Mouse (Mus musculus) testis, adult 2 months (tissue): Measurements from ENCODE around the gene Fdxacb1. TPM values are rescaled to one million over a fixed set of nuclear protein-coding genes. Genes with fewer than 3 reads are reported as not detected.
A peak's percentile ranks its signal among the peaks of the same experiment; 100 is the strongest.

ENCODE experiments used
- H3K27ac ChIP-seq: fragments of 200-500 bp; 2 replicates; pipeline ENCODE4 v1.5.1; 2012; ENCODE audit warnings: low read depth, low read length; ENCODE audit not compliant: control insufficient read depth, insufficient read depth
- H3K27me3 ChIP-seq: fragments of 200-500 bp; 2 replicates; pipeline ENCODE4 v1.6.1; 2012; ENCODE audit warnings: mild to moderate bottlenecking, low read length, moderate library complexity; ENCODE audit not compliant: control insufficient read depth, insufficient read depth
- H3K36me3 ChIP-seq: fragments of 200-500 bp; 2 replicates; pipeline ENCODE4 v1.6.1; 2012; ENCODE audit warnings: mild to moderate bottlenecking, low read length; ENCODE audit not compliant: control insufficient read depth, insufficient read depth
- H3K4me1 ChIP-seq: fragments of 200-500 bp; 2 replicates; pipeline ENCODE4 v1.6.1; 2012; ENCODE audit warnings: low read length; ENCODE audit not compliant: control insufficient read depth, insufficient read depth
- H3K4me3 ChIP-seq: fragments of 200-500 bp; 2 replicates; pipeline ENCODE4 v1.5.1; 2012; ENCODE audit warnings: low read depth, mild to moderate bottlenecking, low read length, moderate library complexity, mixed read lengths; ENCODE audit not compliant: control insufficient read depth
- CTCF ChIP-seq: fragments of 200-500 bp; IDR thresholded peaks from 2 replicates; pipeline ENCODE4 v1.5.1; 2012; ENCODE audit warnings: low read depth, mild to moderate bottlenecking, inconsistent platforms, low read length, moderate library complexity; ENCODE audit not compliant: control insufficient read depth, insufficient read depth, insufficient replicate concordance
- POLR2A ChIP-seq: fragments of 200-500 bp; IDR thresholded peaks from 2 replicates; pipeline ENCODE4 v1.6.1; 2012; ENCODE audit warnings: low read depth, mild to moderate bottlenecking, inconsistent platforms, low read length, moderate library complexity; ENCODE audit not compliant: control insufficient read depth
- polyA plus RNA-seq: library from polyadenylated mRNA; depleted of rRNA; stranded (reverse); fragments of >200 nt; gene quantifications from 2 replicates; pipeline ENCODE4 v1.2.3, GENCODE M21; 2012

The Fdxacb1 gene
- polyA plus RNA-seq, 1 experiment, result 5.3 TPM

DNA sequence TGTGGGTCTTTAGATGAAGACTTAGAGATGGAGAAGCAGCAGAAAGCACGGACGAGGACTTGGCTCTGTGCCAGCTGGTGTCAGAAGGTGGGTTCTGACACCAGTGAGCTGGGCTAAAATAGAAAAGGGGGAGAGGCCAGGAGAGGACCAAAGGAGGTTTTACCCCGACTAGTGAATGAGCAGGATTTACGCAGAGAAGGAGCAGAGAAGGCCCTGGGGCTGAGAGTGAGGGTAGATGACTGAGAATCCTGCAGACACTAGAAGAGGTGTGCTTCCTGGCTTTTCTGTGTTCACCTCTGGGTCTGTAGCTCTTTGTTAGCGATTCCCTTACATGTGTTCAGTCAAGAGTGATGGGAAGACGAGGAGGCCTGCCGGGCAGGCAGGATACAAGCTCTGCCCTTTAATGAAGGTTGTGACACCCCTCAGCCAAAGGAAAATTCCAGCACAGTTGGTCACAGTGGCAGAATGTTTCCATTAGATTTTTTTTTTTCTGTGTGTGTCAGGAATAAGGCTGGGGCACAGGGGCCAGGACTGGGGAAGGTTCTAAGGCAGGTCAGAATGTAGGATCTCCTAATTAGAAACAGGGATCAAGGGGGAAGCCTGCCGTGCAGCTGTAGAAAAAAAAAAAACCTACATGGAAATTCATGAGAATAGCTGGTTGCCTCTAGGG is 42.0 kb upstream of the Fdxacb1 start:
- Histone ChIP-seq H3K36me3 (no peaks in the 10 kb centered on the region), H3K27ac (no peak overlapping the region), H3K4me3 (no peak overlapping the region), H3K27me3 (no peaks in the 10 kb centered on the region), H3K4me1 (peaks cover 14% of the 10 kb centered on the region)
- TF ChIP-seq CTCF (no peak), POLR2A (no peak)

- TF ChIP-seq CTCF (no peak), POLR2A (no peak)
- Histone ChIP-seq H3K27me3 (no peaks in the 10 kb centered on the region), H3K4me3 (peak overlapping the region; percentile 77), H3K27ac (peak overlapping the region; percentile 14), H3K36me3 (no peaks in the 10 kb centered on the region), H3K4me1 (peaks cover 14% of the 10 kb centered on the region)
Observed at GRCm38 (mm10) chr9:50727171-50727924, 40.7 kb upstream of the Fdxacb1 start.

DNA sequence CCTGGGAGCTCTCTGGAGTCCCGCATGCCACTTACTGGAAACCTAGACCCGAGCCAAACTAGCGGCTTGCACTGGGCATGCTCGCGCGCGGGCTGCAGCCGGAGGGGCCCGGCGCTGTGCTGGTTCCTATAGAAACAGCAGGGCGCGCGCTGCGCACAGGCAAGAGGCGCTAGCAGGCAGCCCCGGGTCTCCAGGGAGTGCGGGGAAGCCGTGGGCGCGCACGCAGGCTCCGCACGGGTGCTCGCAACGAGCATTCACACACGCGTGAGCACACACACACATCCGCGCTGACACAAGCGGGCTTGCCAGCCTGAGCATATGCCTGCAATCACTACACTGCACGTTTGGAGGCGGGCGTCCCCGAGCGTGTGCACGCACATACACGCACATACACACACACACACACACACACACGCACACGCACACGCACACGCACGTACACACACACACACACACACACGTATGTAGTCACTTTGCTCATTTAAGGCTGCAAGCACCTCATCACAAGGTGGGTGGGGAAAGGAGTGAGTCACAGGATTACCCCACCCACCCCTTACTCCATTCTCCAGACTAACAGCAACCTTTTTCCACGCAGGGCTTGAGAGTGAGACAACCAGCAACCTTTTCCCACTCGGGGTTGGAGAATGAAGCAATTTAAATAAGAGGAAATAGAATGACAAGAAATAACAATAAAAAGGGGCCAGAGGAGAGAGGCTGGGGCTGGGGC is 39.9 kb upstream of the Fdxacb1 start:
- H3K27me3 ChIP-seq, result no peaks in the 10 kb centered on the region
- H3K4me1 ChIP-seq, result peaks cover 13% of the 10 kb centered on the region
- 0 out of 2 replicates have a peak overlapping the region, but pooled peaks have one; percentile 7 for H3K27ac ChIP-seq
- peak overlapping the region; percentile 77 for H3K4me3 ChIP-seq
- H3K36me3 ChIP-seq, result no peaks in the 10 kb centered on the region
- no peak for TF ChIP-seq CTCF
- TF ChIP-seq POLR2A, result no peak; the same call in 1 of the 2 replicates

GRCm38 (mm10) chr9:50729600-50729999 is 38.4 kb upstream of the Fdxacb1 start:
- Histone ChIP-seq H3K27ac (peak overlapping the region; percentile 56; the same call in 1 of the 2 replicates), H3K4me1 (peaks cover 12% of the 10 kb centered on the region), H3K4me3 (no peak overlapping the region), H3K36me3 (no peaks in the 10 kb centered on the region), H3K27me3 (no peaks in the 10 kb centered on the region)
- TF ChIP-seq POLR2A (no peak), CTCF (no peak)

DNA sequence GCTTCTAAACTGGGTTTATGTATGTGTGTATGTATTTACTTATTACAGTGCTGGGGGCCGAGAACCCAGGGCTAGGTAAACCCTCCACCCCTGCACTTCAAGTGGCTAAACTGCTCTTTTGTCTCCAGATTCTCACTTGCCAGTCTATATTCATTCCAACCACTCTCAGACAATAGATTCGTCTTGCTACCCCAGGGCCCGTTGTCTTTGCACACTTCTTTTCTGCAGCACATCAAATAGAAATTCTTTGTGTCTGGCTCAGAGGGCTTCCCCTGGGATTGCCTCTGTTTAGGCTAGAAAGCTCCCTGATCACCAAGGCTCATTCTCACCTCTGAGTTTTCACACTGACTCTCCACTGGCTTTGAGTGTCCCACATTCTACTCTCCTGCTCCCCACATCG is 35.5 kb upstream of the Fdxacb1 start:
- Histone ChIP-seq H3K27me3 (no peaks in the 10 kb centered on the region), H3K4me3 (no peak overlapping the region), H3K4me1 (peaks cover 7% of the 10 kb centered on the region), H3K27ac (no peak overlapping the region), H3K36me3 (no peaks in the 10 kb centered on the region)
- TF ChIP-seq CTCF, result no peak
- no peak for TF ChIP-seq POLR2A

- TF ChIP-seq POLR2A (no peak), CTCF (peak; percentile 37; the same call in 1 of the 2 replicates)
- Histone ChIP-seq H3K4me1 (peaks cover 8% of the 10 kb centered on the region), H3K27ac (no peak overlapping the region), H3K27me3 (no peaks in the 10 kb centered on the region), H3K4me3 (no peak overlapping the region), H3K36me3 (no peaks in the 10 kb centered on the region)
Observed at GRCm38 (mm10) chr9:50734989-50735388, 33.0 kb upstream of the Fdxacb1 start.
